In the genomic region with DNA sequence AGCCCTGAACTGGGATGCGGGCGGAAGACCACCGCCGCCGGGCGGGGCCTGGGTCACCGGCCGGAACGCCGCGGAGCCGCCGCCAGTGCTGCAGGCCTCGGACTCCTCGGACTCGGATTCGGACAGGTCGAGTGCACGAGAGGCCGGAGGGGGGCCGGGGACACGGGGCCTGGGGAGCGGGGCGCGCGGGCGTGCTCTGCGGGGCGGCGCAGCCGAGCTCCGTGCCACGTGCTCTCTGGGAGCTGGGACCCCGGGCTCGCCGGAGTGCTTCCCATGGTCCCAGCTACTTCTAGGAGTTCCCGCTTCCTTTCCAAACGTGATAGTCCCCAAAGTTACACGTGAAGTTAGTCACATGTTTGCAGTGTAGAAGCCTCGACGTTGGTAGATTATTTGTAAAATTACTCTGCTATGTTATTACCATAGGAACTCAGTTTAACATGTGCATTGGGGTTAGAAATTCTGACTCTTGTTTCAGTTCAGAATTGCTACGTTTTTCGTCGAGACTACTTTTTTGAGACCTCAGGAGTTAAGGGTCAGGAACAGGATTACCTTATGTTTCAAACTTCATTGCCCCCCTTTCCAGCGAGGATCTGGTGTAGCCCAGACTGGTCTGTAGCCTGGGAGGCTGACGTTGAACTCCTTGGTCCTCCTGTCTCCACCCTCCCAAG, we compare ENCODE assay signal across 8 mouse cellular contexts. TPM values are rescaled to one million over a fixed set of nuclear protein-coding genes. Genes with fewer than 3 reads are reported as not detected.
DNase-seq lines count a peak whose midpoint lies in the region; ATAC-seq and TF ChIP-seq lines count a peak whose summit lies in the region.

No protein-coding gene starts in this region.

- H3K9ac ChIP-seq in intestine, embryonic 14.5 days (ENCODE audit: low read length), result peak overlapping the region; percentile 75
- H3K9ac ChIP-seq in liver, embryonic 12.5 days, result peak overlapping the region; percentile 87

- H3K9me3 ChIP-seq in intestine, embryonic 14.5 days (ENCODE audit: control insufficient read depth, low read length), result no peaks in the 10 kb centered on the region
- no peaks in the 10 kb centered on the region for H3K9me3 ChIP-seq in liver, embryonic 12.5 days (replicated peaks)

- no peak overlapping the region for H3K27ac ChIP-seq in intestine, embryonic 14.5 days (ENCODE audit: low read depth)
- H3K27ac ChIP-seq in liver, embryonic 12.5 days, result peak overlapping the region; percentile 56

- 0 out of 2 replicates have a peak, but pooled peaks cover 5% of the 10 kb centered on the region for H3K36me3 ChIP-seq in intestine, embryonic 14.5 days (ENCODE audit: control insufficient read depth, insufficient read depth, low read length)
- peaks cover 14% of the 10 kb centered on the region for H3K36me3 ChIP-seq in liver, embryonic 12.5 days
- no peaks in the 10 kb centered on the region for H3K36me3 ChIP-seq in myocyte (ENCODE audit: control insufficient read depth, insufficient read depth)

- no peak for TF ChIP-seq POLR2A in myocyte (IDR thresholded peaks at IDR 0.05; ENCODE audit: insufficient read length, low read depth)

- ATAC-seq in intestine, embryonic 14.5 days (replicated peaks; ENCODE audit: low FRiP score, low TSS enrichment, low read depth), result peak; percentile 77
- ATAC-seq in liver, embryonic 12.5 days, result peak; percentile 66

- H3K4me3 ChIP-seq in intestine, embryonic 14.5 days (ENCODE audit: low read depth, low read length), result peak overlapping the region; percentile 72
- peak overlapping the region; percentile 85 for H3K4me3 ChIP-seq in liver, embryonic 12.5 days
- peak overlapping the region; percentile 30 for H3K4me3 ChIP-seq in myocyte

- peak; percentile 33 for DNase-seq in urinary bladder, adult 2 months (ENCODE audit: low spot score)
- DNase-seq in urinary bladder, postnatal 10 days (ENCODE audit: low spot score), result no peak
- peak; percentile 38 to 55 for DNase-seq in cerebellum, postnatal 25 days
- DNase-seq in gastrocnemius, postnatal 36 days, result peak; percentile 7 to 17
- DNase-seq in intestine, embryonic 14.5 days (ENCODE audit: low spot score), result peak; percentile 81
- DNase-seq in testis, postnatal 14 days (ENCODE audit: low spot score), result peak; percentile 69

- peaks cover 41% of the 10 kb centered on the region for H3K79me2 ChIP-seq in myocyte (ENCODE audit: control insufficient read depth, insufficient read depth)

- H3K4me2 ChIP-seq in intestine, embryonic 14.5 days (ENCODE audit: low read length), result peak overlapping the region; percentile 59
- H3K4me2 ChIP-seq in liver, embryonic 12.5 days, result peak overlapping the region; percentile 95
- peak overlapping the region; percentile 93 for H3K4me2 ChIP-seq in myocyte (ENCODE audit: low read depth)

- H3K4me1 ChIP-seq in intestine, embryonic 14.5 days (replicated peaks; ENCODE audit: control insufficient read depth, insufficient read depth, low read length), result peaks cover 11% of the 10 kb centered on the region; the same call in 1 of the 2 replicates
- peaks cover 22% of the 10 kb centered on the region for H3K4me1 ChIP-seq in liver, embryonic 12.5 days

- WGBS in intestine, embryonic 14.5 days, result under 1% methylated on average over 43 of the region's 46 CpGs
- WGBS in liver, embryonic 12.5 days (ENCODE audit: insufficient replicate concordance), result under 1% methylated on average over 46 of the region's 46 CpGs

- H3K27me3 ChIP-seq in intestine, embryonic 14.5 days (replicated peaks; ENCODE audit: control insufficient read depth, insufficient read depth, low read length), result no peaks in the 10 kb centered on the region
- H3K27me3 ChIP-seq in liver, embryonic 12.5 days (replicated peaks), result no peaks in the 10 kb centered on the region
- no peaks in the 10 kb centered on the region for H3K27me3 ChIP-seq in myocyte (ENCODE audit: control insufficient read depth, insufficient read depth, insufficient read length)

- peak overlapping the region; percentile 56 for H3ac ChIP-seq in myocyte (ENCODE audit: control insufficient read depth, insufficient read length)

- intact Hi-C loops in gastrocnemius, postnatal 36 days (cut with DNase I), result loop anchor here (10.0 kb wide), 1 partner anchor 376 kb away; a partner anchor contains a TSS

TF ChIP-seq in myocyte, 11 proteins besides CTCF, POLR2A, EP300 and RAD21:
- no peak for TF ChIP-seq REST (IDR thresholded peaks at IDR 0.05; ENCODE audit: insufficient read depth, insufficient read length)
TF ChIP-seq in myocyte: peak in this region for 0.

RNA-seq across cellular contexts. Expression of a gene that starts 1.0 kb away (rescaled TPM):
- polyA plus RNA-seq in urinary bladder, adult 2 months (2012; rRNA removed), result 5.9 and 7.7 TPM in 2 replicates
- 1 to 10 TPM; 2.7 to 3.6 TPM for total RNA-seq in gastrocnemius, postnatal 36 days (2021)
- 4.1 and 5.2 TPM in 2 replicates for polyA plus RNA-seq in intestine, embryonic 14.5 days (2014; fragmentation: Nextera tagmentation; extraction: Ambion mirVana)
- polyA plus RNA-seq in liver, embryonic 12.5 days (2016; fragmentation: Nextera tagmentation; extraction: Ambion mirVana), result 3.8 and 4.4 TPM in 2 replicates
- 5.6 TPM for polyA plus RNA-seq in myocyte (2012; fragmentation: generic; extraction: Trizol)

Comparison
In these comparisons a context has a peak if more than half of its experiments do, and no peak if none do; other contexts are left out.
1. H3K4me3 ChIP-seq: peak in every context shown above with its lines; median percentile 85 in liver, embryonic 12.5 days; 72 in intestine, embryonic 14.5 days; 30 in myocyte.